Mouse (Mus musculus): ENCODE measurements around the gene Zgrf1. TPM values are rescaled to one million over a fixed set of nuclear protein-coding genes. Genes with fewer than 3 reads are reported as not detected.

Zgrf1 gene
- total RNA-seq, 4 experiments from 2014 or later: 0.56 to 0.91 (median 0.76) TPM

DNA sequence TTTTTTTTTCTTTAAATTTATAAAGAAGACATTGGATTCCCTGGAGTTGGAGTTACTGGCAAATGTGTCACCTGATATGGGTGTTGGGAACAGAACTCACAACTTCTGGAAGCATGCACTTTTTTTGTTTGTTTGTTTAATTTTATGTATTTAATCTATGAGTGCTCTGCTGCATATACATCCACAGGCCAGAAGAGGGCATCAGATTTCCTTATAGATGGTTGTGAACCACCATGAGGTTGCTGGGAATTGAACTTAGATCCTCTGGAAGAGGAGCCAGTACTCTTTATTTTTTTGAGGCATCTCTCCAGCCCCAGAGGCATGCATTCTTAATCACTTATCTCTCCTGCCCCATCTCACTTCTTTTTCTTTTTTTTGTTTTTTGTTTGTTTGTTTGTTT lies 4.9 kb downstream of the Zgrf1 start:
- no peak for DNase-seq (ENCODE audit: low spot score in 2 of 2)

DNA sequence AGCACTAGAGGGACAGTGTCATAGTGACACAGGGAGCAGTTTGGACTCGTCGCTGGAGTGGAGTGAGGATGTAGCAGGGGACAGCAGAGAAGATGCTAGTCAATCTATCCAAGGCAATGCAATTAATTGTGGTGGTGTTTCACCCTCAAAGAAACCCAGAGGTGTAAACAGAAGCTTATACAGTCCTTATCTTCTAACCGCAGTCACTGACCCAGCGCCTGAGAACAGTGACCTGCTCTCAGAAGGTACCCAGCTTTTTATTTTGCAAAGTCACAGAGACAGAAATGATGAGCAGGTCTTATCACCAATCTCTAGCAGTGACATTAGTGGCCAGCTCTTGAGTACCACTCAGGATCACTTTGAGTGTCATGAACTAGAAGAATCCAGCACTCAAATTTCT lies 9.7 kb downstream of the Zgrf1 start:
- no peak for DNase-seq (ENCODE audit: low spot score in 2 of 2)

DNA sequence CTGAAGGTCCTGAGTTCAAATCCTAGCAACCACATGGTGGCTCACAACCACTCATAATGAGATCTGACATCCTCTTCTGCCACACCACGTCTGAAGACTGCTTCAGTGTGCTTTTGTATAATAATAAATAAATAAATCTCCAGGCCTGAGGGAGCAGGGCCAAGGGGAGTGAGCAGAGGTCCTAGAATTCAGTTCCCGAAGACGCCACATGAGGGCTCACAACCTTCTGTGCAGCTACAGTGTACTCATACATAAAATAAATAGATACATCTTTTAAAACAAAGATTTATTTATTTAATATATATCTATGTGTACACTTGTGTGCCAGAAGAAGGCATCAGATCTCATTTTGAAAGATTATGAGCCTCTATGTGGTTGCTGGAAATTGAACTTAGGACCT lies 11.8 kb downstream of the Zgrf1 start:
- DNase-seq (ENCODE audit: low spot score in 2 of 2): no peak

DNA sequence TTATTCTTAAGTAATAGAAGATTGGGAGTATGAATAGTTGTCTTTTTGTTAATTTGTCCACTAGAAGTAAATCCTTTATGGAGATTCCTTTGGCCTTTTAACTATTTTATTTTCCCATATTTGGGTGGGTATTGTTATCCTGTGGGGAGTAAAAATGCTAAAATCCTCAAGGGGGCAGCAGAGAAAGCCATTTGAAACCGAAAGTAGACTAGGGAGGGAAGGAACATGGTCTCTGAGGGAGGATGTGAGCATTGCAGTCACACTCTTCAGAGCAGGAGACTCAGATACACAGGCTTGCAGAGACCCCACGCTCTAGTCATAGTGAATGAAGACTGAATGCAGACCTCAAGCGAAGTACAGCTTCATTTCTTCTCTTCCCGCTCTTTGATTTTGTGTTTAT lies 19.3 kb downstream of the Zgrf1 start:
- no peak for DNase-seq (ENCODE audit: low spot score in 2 of 2)

DNA sequence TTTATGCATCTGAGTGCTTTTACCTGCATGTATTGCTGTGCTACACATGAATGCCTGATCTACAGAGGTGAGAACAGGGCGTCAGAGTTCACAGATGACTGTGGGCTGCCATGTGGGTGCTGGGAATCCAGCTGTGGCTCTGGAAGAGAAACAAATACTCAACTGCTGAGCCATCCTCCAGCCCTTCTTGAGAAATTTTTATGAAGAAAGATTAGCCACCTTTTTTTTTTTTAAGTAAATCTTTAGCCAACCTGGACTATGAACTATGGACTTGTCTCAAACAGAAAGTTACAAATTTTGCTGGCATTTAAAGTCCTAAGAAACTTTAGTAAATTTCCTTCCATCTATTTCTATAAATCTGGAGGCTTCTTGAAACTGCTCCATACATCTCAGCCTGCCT lies 43.8 kb downstream of the Zgrf1 start:
- DNase-seq (ENCODE audit: low spot score in 2 of 2): no peak

DNA sequence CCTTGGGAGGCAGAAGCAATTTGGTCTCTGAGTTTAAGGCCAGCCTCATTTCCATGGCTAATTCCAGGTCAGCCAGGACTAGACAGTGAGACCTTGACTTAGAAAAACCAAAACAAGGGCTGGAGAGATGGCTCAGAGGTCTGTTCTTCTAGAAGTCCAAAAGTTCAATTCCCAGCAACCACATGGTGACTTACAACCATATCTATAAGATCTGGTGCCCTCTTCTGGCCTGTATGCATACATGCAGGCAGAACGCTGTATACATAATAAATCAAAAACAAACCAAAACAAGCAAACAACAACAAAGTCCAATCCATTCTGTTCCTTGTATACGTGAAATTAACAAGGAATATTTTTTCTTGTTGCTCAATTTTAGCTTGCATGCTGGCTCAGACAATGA lies 54.8 kb downstream of the Zgrf1 start:
- no peak for DNase-seq (ENCODE audit: low spot score in 2 of 2)

DNA sequence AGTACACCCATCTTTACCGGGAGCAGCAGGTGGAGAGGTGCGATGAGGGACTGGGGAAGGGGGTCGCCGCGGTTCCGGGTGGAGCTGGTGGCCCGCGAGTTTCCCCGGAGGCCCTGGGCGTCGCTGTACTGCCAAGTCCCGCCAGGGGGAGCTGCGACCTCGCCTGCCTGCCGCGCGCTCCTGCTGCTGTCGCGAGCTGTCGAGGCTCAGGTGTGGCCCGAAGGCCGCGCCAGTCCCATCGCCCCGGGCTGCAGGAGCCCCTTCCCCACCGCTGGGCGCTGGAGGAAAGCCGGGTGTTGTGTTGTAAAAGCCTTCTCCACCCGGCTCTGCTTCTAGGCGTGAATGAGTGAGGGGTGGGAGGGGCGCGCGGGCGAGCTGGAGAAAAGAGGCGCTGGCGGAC lies 72.0 kb downstream of the Zgrf1 start:
- DNase-seq (ENCODE audit: low spot score in 2 of 2): no peak

DNA sequence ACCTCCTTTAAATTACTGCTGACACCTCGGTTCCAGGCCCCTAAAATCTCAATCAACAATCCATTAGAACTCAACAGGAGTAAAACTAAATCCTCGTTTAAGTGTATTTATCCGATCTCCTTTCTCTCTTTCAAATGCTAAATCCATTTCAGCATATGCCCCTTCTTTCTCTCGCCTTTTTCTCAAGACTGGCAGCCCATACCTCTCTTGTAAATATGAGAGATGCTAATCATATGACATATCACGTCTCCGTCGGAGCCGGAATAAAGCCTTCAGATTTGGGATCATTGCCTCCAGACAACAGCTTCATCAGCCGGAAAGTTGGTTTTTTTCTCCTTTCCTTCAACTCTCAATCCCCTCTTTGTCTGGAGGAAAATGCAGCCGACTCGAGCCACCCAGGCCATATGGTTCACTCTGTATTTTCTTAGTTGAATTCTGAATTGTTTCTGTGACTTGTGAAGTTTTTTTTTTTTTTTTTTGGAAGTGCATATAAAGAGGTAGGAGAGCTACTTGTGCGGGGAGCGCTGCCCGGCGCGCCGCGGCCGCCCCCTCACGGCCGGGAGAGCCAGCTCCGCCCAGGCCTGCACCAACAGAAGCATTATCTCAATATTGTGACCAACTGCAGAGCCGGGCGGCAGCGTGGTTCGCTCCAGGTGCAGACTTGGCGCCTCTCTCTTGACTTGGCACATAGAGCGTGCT lies 72.6 kb downstream of the Zgrf1 start:
- no peak for DNase-seq (ENCODE audit: low spot score in 2 of 2)

DNA sequence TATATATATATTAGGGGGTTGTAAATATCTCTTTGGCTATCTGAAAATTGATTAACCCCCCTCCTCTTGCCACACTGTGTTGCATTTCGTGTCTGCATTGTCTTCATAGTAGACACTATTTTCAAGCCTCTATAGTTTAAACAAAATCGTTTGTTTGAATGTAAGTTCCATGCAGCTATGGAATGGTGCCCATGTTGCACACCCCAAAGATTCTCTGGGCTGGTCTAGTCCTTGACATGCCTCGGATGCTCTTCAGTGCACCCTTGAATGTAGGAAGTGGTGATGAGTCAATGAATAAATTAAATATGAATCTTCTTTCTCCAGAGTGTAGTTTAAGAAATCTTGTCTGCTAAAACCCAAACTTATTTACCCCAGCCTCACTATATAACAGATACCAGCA lies 73.2 kb downstream of the Zgrf1 start:
- no peak for DNase-seq (ENCODE audit: low spot score in 2 of 2)

DNA sequence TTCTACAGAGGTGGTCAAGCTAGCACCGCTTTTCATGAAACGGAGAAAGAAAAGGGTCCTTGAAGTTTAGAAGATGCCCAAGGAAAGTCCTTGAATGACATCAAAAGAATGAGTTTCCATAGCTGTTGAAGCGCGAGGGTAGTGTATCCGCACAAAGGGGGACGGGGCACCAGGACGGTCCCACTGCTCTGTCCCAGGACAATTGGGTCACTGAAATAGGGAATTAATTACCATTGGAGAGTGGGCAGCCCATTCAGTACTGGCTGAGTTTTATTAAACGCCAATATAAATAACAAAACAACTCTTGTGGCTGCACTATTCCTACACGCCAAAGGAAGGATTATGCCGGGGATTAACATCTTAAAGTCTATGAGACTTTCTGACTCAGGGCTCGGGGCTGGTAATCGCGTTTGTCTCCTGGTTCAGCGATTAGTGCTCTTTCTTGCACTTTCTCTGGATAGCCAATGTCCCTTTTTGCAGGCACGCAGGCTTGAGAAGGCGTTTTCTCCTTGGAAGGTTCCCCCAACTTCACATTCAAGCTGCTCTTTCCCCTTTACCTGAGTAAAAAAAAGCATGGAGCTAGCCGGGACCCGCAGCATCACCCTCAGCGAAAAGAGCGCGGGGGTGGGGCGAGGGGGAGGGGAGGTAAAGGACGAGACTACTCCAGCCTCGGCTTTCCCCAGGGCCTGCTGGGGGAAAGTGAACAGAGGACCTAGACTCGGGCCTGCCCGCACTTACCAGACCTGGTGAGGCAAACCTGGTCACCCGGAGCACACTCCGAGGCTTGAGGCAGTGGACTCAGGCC lies 74.1 kb downstream of the Zgrf1 start:
- no peak for DNase-seq (ENCODE audit: low spot score in 2 of 2)

DNA sequence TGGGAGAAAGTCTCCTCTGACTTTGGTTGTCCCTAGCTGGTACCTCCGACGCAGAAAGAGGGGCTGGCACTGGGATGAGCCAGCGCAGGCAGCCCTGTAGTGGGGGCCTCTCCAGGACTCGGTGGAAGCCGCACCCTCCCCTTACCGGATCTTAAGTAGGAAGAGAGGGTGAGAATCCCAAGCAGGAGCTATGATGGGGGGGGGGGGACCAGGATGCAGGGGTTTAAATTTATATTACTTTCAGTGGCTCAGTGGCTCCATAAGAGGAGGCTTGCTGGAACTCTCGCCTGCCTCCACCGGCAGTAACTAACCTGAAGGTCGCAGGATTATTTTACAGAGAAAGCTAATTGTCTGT lies 74.6 kb downstream of the Zgrf1 start:
- no peak for DNase-seq (ENCODE audit: low spot score in 2 of 2)

DNA sequence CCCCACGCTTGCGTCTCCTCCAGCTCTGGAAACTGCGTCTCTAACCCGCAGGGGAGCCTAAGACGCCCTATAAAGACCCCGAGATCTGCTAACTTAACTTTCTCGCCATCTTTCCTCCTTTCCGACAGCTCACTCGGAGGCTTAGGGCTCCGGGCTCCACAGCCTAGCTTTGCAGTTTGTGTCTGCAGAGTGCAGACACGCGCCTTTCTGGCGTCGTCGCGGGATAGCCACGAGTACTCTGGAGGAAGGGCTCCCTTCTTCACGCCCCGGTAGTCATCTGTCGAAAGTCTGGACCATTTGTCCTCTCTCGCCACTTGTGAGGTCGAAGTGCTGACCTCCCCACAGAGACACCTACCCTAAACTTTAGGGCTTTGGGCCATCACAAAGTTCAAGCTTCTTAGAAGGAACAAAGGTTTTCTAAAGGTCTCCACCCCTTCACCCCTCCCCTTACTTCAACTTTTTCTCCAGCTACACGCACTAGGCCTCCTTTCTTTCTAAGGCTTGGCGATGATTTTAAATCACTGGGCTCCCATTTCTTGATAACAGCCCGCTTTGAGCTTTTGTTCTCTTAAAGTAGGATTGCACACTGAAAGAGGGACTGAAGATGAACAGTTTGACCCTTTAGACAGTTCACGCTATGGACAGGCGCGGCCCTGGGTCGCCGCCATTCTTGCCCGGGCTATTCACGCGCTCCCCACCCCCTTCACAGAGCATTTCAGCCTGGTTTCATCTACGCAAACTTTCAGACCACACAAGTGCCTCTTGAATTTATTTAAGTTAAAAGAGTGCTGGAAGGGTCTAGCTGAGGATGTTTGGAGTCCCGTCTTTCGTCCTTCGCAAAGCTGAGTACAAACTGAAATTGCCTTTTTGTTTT lies 75.3 kb downstream of the Zgrf1 start:
- no peak for DNase-seq (ENCODE audit: low spot score in 2 of 2)

DNA sequence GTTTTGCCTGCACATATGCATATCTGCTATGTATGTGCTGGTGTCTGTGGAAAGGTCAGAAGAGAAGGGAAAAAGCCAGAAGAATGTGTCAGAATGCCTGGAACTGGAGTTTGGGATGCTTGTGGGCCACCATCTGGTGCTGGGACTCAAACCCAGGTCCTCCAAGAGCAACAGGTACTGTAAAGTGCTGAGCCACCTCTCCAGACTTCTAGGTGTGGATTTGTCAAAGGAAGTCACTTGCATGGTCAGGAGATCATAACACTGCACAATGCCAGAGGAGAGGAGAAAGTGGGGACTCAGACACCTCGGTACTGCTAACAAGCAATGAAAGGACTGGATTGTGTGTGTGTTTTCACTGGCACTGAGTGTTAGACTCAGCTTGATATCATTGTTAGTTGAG lies 76.9 kb downstream of the Zgrf1 start:
- DNase-seq (ENCODE audit: low spot score in 2 of 2): no peak

DNA sequence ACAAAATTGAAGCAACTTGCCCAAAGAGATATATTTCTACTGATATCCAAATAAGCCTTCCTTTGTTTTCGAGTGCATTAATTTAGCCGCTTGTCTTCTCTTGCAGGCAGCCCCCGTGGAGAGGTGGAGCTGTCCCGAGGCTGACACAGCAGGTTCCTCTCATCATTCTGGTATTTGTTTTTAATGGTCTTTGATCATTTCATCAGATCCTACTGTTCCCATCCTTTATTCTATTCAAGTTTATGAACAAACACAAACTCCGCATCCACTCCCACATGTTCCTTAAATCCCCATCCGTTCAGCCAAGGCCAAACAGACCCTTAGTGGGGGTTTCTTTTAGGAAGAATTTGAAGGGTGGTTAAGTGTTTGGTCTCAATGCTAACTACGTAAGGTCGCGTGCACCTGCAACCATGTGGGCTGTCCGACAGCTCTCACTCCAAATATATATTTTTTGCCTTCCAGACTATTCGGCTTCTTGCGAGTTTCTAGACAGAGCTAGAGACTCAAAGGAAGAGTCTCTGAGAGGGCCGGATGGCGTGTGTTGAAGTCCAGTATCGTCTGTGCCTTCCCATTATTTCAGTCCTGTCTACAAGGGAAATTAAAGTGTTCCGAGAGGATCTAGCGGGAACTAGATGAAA lies 77.6 kb downstream of the Zgrf1 start:
- no peak for DNase-seq (ENCODE audit: low spot score in 2 of 2)

DNA sequence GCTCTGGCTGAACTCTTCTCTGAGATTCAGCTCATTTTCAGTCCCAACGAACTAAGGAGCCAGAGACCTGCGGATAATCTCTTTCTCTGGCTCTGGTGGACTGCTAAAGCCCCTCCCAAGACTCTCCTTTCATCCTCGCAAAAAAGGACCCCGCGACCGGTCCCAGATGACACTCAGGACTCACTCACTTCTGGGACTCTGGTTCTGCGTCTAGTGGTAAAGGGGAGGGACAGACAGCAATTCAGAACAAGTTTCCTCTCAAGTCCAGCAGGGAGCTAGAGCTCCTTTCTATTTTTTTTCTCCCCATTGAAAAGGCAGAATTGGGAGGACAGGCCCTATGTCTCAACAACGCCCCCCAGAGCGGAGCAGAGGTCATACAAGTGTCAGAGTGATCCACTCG lies 78.3 kb downstream of the Zgrf1 start:
- no peak for DNase-seq (ENCODE audit: low spot score in 2 of 2)

DNA sequence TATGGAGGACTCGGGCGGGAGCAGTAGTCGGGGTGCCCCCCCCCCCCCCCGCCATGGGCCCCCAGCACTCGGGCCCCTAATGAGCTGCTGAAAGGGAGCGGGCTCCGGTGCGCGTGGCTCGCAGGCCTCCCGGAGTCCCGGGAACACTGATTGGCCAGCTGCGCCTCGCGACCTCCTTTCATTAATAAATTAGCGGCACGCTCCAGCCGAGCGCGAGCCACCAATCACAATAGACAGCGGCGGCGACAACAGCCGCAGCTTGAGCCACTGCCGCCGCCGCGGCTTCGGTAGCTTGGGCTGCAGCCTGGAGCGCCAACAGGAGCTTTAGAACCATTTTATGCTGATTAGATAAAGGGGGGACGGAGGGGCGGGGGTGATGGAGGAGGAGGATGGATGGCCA lies 79.2 kb downstream of the Zgrf1 start:
- no peak for DNase-seq (ENCODE audit: low spot score in 2 of 2)

DNA sequence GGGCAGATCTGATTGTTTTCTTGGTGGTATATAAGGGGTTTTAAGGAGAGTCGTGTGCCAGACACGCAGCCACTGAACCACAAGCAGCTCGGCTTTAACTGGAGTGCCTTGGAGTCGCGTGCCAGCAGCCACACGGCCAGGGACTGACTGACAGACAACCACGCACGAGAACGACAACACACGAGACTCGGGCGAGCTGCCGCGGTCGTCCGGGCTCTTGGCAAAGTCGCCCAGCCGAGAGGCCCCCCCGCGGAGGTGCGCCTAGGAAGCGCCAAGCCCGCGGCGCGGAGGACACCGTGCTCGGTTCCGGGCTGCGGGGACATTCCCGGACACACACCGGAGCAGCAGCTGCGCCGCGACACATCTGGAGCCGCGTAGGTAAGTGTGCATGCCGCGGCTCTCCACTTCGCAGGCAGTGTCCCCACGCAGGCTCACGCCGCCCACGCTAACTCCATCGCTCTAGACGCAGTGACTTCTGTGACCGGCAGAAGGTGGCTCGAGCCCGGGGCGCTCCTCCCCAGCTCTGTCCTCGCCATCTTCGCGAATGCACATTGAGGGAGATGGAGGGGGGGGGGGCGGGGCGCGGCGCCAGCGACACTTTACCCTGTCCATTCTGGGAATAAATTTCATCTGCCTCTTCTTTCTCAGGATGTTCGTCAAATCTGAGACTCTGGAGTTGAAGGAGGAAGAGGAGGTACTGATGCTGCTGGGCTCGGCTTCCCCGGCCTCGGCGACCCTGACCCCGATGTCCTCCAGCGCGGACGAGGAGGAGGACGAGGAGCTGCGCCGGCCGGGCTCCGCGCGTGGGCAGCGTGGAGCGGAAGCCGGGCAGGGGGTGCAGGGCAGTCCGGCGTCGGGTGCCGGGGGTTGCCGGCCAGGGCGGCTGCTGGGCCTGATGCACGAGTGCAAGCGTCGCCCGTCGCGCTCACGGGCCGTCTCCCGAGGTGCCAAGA lies 80.1 kb downstream of the Zgrf1 start, which contains the start of gene Neurog2:
Gene Neurog2 (plus strand): TSS at position 56 of the 953 bp plus-strand sequence.
- no peak for DNase-seq (ENCODE audit: low spot score in 2 of 2)

DNA sequence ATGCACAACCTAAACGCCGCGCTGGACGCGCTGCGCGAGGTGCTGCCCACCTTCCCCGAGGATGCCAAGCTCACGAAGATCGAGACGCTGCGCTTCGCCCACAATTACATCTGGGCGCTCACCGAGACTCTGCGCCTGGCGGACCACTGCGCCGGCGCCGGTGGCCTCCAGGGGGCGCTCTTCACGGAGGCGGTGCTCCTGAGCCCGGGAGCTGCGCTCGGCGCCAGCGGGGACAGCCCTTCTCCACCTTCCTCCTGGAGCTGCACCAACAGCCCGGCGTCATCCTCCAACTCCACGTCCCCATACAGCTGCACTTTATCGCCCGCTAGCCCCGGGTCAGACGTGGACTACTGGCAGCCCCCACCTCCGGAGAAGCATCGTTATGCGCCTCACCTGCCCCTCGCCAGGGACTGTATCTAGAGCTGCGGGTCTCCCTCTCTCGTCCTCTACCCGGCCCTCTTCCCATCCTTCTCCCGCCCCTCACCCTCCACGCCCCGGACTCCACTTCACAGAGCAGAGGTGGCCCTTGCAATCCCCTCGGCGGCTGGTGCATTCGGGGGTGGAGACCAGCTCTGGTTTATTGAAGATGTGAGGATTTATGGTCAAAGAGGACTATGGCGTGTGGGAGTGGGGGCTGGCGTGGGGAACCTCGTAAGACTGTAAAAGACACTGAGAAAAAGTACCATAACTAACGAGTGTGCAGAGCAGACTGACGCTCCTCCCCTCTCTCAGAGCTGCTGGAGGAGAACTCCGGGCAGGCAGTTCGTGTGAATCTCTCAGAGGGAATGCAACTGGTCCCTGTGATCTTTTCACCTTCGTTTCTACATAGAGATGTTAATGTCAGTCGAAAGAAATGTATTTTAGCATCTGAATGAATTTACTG lies 81.1 kb downstream of the Zgrf1 start:
- DNase-seq (ENCODE audit: low spot score in 2 of 2): peak; percentile 24 to 58

DNA sequence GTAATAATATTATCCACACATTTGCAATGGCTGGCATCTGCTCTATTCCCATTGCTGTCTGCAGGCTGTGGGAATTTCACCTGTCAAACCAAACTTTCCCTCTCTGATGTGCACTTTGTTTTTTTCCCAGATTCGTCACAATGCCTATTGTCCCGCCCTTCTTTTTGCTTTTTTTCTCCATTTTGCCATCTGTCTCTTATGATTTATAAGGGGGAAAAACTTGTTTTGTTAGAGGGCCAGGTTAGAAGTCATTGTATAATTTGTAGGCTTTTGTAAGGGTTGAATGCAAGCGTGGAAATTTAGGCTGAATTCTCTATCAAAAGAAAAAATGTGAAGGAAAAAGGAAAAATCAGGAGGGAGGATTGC lies 81.7 kb downstream of the Zgrf1 start:
- no peak for DNase-seq (ENCODE audit: low spot score in 2 of 2)

Data from gastrocnemius, adult 8-10 months (tissue).